Mouse (Mus musculus): Measurements from ENCODE around the gene Tnip2. TPM values are rescaled to one million over a fixed set of nuclear protein-coding genes. Genes with fewer than 3 reads are reported as not detected.

Tnip2 gene
- polyA plus RNA-seq, 1 experiment from 2014 or later: 12.7 TPM

- no peak overlapping the region for H3K27ac ChIP-seq (ENCODE audit: low read depth, low read length)
- no peak for ATAC-seq (replicated peaks; ENCODE audit: insufficient number of reproducible peaks, low FRiP score, low TSS enrichment)
Measured at GRCm38 (mm10) chr5:34539121-34539520, 25.3 kb upstream of the Tnip2 start.

GRCm38 (mm10) chr5:34538527-34538926 lies 24.7 kb upstream of the Tnip2 start:
- Histone ChIP-seq H3K4me3 (ENCODE audit: low read depth, low read length) (no peak overlapping the region), H3K4me1 (ENCODE audit: control insufficient read depth, insufficient read depth, low read length) (peaks cover 6% of the 10 kb centered on the region; the same call in 1 of the 2 replicates), H3K27ac (ENCODE audit: low read depth, low read length) (no peak overlapping the region), H3K9ac (ENCODE audit: low read depth, low read length) (no peak overlapping the region), H3K9me3 (replicated peaks; ENCODE audit: control insufficient read depth, low read length) (no peaks in the 10 kb centered on the region), H3K27me3 (ENCODE audit: control insufficient read depth, insufficient read depth, low read length) (no peaks in the 10 kb centered on the region), H3K36me3 (ENCODE audit: control insufficient read depth, insufficient read depth, low read length) (no peaks in the 10 kb centered on the region), H3K4me2 (no peak overlapping the region)
- no peak for ATAC-seq (replicated peaks; ENCODE audit: insufficient number of reproducible peaks, low FRiP score, low TSS enrichment)
- 24% methylated on average over 5 of the region's 5 CpGs for WGBS (ENCODE audit: insufficient replicate concordance)

More at GRCm38 (mm10) chr5:34539121-34539520, 25.3 kb upstream of the Tnip2 start:
- 79% methylated on average over 2 of the region's 2 CpGs for WGBS (ENCODE audit: insufficient replicate concordance)
- H3K9me3 ChIP-seq (replicated peaks; ENCODE audit: control insufficient read depth, low read length): no peaks in the 10 kb centered on the region
- H3K4me2 ChIP-seq: no peak overlapping the region
- H3K36me3 ChIP-seq (ENCODE audit: control insufficient read depth, insufficient read depth, low read length): no peaks in the 10 kb centered on the region
- peaks cover under 1% of the 10 kb centered on the region; the same call in 1 of the 2 replicates for H3K4me1 ChIP-seq (ENCODE audit: control insufficient read depth, insufficient read depth, low read length)
- H3K4me3 ChIP-seq (ENCODE audit: low read depth, low read length): no peak overlapping the region
- no peaks in the 10 kb centered on the region for H3K27me3 ChIP-seq (ENCODE audit: control insufficient read depth, insufficient read depth, low read length)
- no peak overlapping the region for H3K9ac ChIP-seq (ENCODE audit: low read depth, low read length)

- Histone ChIP-seq H3K27ac (ENCODE audit: low read depth, low read length) (no peak overlapping the region), H3K36me3 (ENCODE audit: control insufficient read depth, insufficient read depth, low read length) (no peaks in the 10 kb centered on the region), H3K4me1 (ENCODE audit: control insufficient read depth, insufficient read depth, low read length) (peaks cover 9% of the 10 kb centered on the region; the same call in 1 of the 2 replicates), H3K4me2 (no peak overlapping the region), H3K4me3 (ENCODE audit: low read depth, low read length) (no peak overlapping the region), H3K9ac (ENCODE audit: low read depth, low read length) (no peak overlapping the region), H3K9me3 (replicated peaks; ENCODE audit: control insufficient read depth, low read length) (no peaks in the 10 kb centered on the region), H3K27me3 (ENCODE audit: control insufficient read depth, insufficient read depth, low read length) (no peaks in the 10 kb centered on the region)
- ATAC-seq (replicated peaks; ENCODE audit: insufficient number of reproducible peaks, low FRiP score, low TSS enrichment): no peak
- WGBS (ENCODE audit: insufficient replicate concordance): 70% methylated on average over 7 of the region's 7 CpGs
Measured at GRCm38 (mm10) chr5:34538079-34538478, 24.3 kb upstream of the Tnip2 start.

- WGBS (ENCODE audit: insufficient replicate concordance): 84% methylated on average over 7 of the region's 7 CpGs
- Histone ChIP-seq H3K9me3 (replicated peaks; ENCODE audit: control insufficient read depth, low read length) (no peaks in the 10 kb centered on the region), H3K27ac (ENCODE audit: low read depth, low read length) (no peak overlapping the region), H3K4me3 (ENCODE audit: low read depth, low read length) (no peak overlapping the region), H3K9ac (ENCODE audit: low read depth, low read length) (no peak overlapping the region), H3K27me3 (ENCODE audit: control insufficient read depth, insufficient read depth, low read length) (no peaks in the 10 kb centered on the region), H3K4me2 (no peak overlapping the region), H3K4me1 (ENCODE audit: control insufficient read depth, insufficient read depth, low read length) (peaks cover 9% of the 10 kb centered on the region; the same call in 1 of the 2 replicates), H3K36me3 (ENCODE audit: control insufficient read depth, insufficient read depth, low read length) (no peaks in the 10 kb centered on the region)
- no peak for ATAC-seq (replicated peaks; ENCODE audit: insufficient number of reproducible peaks, low FRiP score, low TSS enrichment)
Measured at GRCm38 (mm10) chr5:34535831-34536230, 22.0 kb upstream of the Tnip2 start.

GRCm38 (mm10) chr5:34534776-34535581 lies 21.2 kb upstream of the Tnip2 start:
- WGBS (ENCODE audit: insufficient replicate concordance): 76% methylated on average over 5 of the region's 5 CpGs
- no peak for ATAC-seq (replicated peaks; ENCODE audit: insufficient number of reproducible peaks, low FRiP score, low TSS enrichment)

GRCm38 (mm10) chr5:34533820-34534219 lies 20.0 kb upstream of the Tnip2 start:
- H3K27ac ChIP-seq (ENCODE audit: low read depth, low read length): no peak overlapping the region
- H3K9ac ChIP-seq (ENCODE audit: low read depth, low read length): no peak overlapping the region
- H3K4me1 ChIP-seq (ENCODE audit: control insufficient read depth, insufficient read depth, low read length): peaks cover 9% of the 10 kb centered on the region; the same call in 1 of the 2 replicates
- H3K9me3 ChIP-seq (replicated peaks; ENCODE audit: control insufficient read depth, low read length): no peaks in the 10 kb centered on the region
- no peak for ATAC-seq (replicated peaks; ENCODE audit: insufficient number of reproducible peaks, low FRiP score, low TSS enrichment)
- H3K36me3 ChIP-seq (ENCODE audit: control insufficient read depth, insufficient read depth, low read length): no peaks in the 10 kb centered on the region
- no peak overlapping the region for H3K4me2 ChIP-seq
- H3K27me3 ChIP-seq (ENCODE audit: control insufficient read depth, insufficient read depth, low read length): no peaks in the 10 kb centered on the region
- H3K4me3 ChIP-seq (ENCODE audit: low read depth, low read length): no peak overlapping the region
- WGBS (ENCODE audit: insufficient replicate concordance): 54% methylated on average over 3 of the region's 3 CpGs

More at GRCm38 (mm10) chr5:34534776-34535581, 21.2 kb upstream of the Tnip2 start:
- Histone ChIP-seq H3K9ac (ENCODE audit: low read depth, low read length) (no peak overlapping the region), H3K4me1 (ENCODE audit: control insufficient read depth, insufficient read depth, low read length) (peaks cover 9% of the 10 kb centered on the region; the same call in 1 of the 2 replicates), H3K27me3 (ENCODE audit: control insufficient read depth, insufficient read depth, low read length) (no peaks in the 10 kb centered on the region), H3K36me3 (ENCODE audit: control insufficient read depth, insufficient read depth, low read length) (no peaks in the 10 kb centered on the region), H3K4me3 (ENCODE audit: low read depth, low read length) (no peak overlapping the region), H3K27ac (ENCODE audit: low read depth, low read length) (no peak overlapping the region), H3K4me2 (no peak overlapping the region), H3K9me3 (replicated peaks; ENCODE audit: control insufficient read depth, low read length) (no peaks in the 10 kb centered on the region)

- Histone ChIP-seq H3K27ac (ENCODE audit: low read depth, low read length) (no peak overlapping the region), H3K36me3 (ENCODE audit: control insufficient read depth, insufficient read depth, low read length) (no peaks in the 10 kb centered on the region), H3K4me2 (no peak overlapping the region), H3K4me3 (ENCODE audit: low read depth, low read length) (no peak overlapping the region), H3K4me1 (ENCODE audit: control insufficient read depth, insufficient read depth, low read length) (peaks cover 9% of the 10 kb centered on the region; the same call in 1 of the 2 replicates), H3K27me3 (ENCODE audit: control insufficient read depth, insufficient read depth, low read length) (no peaks in the 10 kb centered on the region), H3K9me3 (replicated peaks; ENCODE audit: control insufficient read depth, low read length) (no peaks in the 10 kb centered on the region), H3K9ac (ENCODE audit: low read depth, low read length) (no peak overlapping the region)
- whole genome bisulfite sequencing (ENCODE audit: insufficient replicate concordance): 74% methylated on average over 5 of the region's 5 CpGs
- no peak for ATAC-seq (replicated peaks; ENCODE audit: insufficient number of reproducible peaks, low FRiP score, low TSS enrichment)
Measured at GRCm38 (mm10) chr5:34533066-34533465, 19.3 kb upstream of the Tnip2 start.

GRCm38 (mm10) chr5:34530687-34531086 lies 16.9 kb upstream of the Tnip2 start:
- H3K4me2 ChIP-seq: no peak overlapping the region
- no peak overlapping the region for H3K4me3 ChIP-seq (ENCODE audit: low read depth, low read length)
- H3K4me1 ChIP-seq (ENCODE audit: control insufficient read depth, insufficient read depth, low read length): peaks cover 15% of the 10 kb centered on the region; the same call in 1 of the 2 replicates
- no peak; the same call in 1 of the 2 replicates for ATAC-seq (replicated peaks; ENCODE audit: insufficient number of reproducible peaks, low FRiP score, low TSS enrichment)
- H3K27ac ChIP-seq (ENCODE audit: low read depth, low read length): no peak overlapping the region
- no peak overlapping the region for H3K9ac ChIP-seq (ENCODE audit: low read depth, low read length)
- H3K36me3 ChIP-seq (ENCODE audit: control insufficient read depth, insufficient read depth, low read length): no peaks in the 10 kb centered on the region
- H3K27me3 ChIP-seq (ENCODE audit: control insufficient read depth, insufficient read depth, low read length): no peaks in the 10 kb centered on the region; the same call in none of the 2 replicates
- 42% methylated on average over 4 of the region's 4 CpGs for WGBS (ENCODE audit: insufficient replicate concordance)
- H3K9me3 ChIP-seq (replicated peaks; ENCODE audit: control insufficient read depth, low read length): no peaks in the 10 kb centered on the region

Data from heart, embryonic 11.5 days (tissue).